Mouse (Mus musculus): ENCODE results near the gene Gnao1.

GRCm38 (mm10) chr8:93960909-93961308 lies 151.1 kb downstream of the Gnao1 start:
- TF ChIP-seq SMC3 (IDR thresholded peaks at IDR 0.05; ENCODE audit: low read depth, low read length), result no peak
- TF ChIP-seq MAZ (IDR thresholded peaks at IDR 0.05; ENCODE audit: low read depth, low read length), result no peak
- no peak for TF ChIP-seq RCOR1 (conservative IDR thresholded peaks at IDR 0.05; ENCODE audit: low read depth, low read length)
- TF ChIP-seq POLR2A (IDR thresholded peaks at IDR 0.05; ENCODE audit: low read depth, low read length), result no peak
- TF ChIP-seq HCFC1 (IDR thresholded peaks at IDR 0.05; ENCODE audit: low read depth, low read length), result no peak
- TF ChIP-seq CHD1 (IDR thresholded peaks at IDR 0.05; ENCODE audit: low read depth, low read length), result no peak

Data from CH12.LX (cell line).